Mouse (Mus musculus) heart, adult 2 months (tissue): ENCODE measurements around the gene Tle3. TPM values are rescaled to one million over a fixed set of nuclear protein-coding genes. Genes with fewer than 3 reads are reported as not detected.

Source experiments
- DNase-seq, 2 experiments: peaks; one replicate each; pipeline ENCODE4 v3.0.0; 2021
- H3K27ac ChIP-seq: fragments of 200-600 bp; 2 replicates; pipeline ENCODE4 v1.8.1; 2022
- H3K27me3 ChIP-seq: fragments of 200-500 bp; 2 replicates; pipeline ENCODE4 v1.6.1; 2012; ENCODE audit warnings: mild to moderate bottlenecking, low read length, inconsistent platforms, mixed read lengths; ENCODE audit not compliant: control insufficient read depth, insufficient read depth
- H3K36me3 ChIP-seq: fragments of 200-500 bp; 2 replicates; pipeline ENCODE4 v1.6.1; 2012; ENCODE audit warnings: low read length, inconsistent platforms; ENCODE audit not compliant: control insufficient read depth, insufficient read depth
- H3K4me1 ChIP-seq: fragments of 200-500 bp; 2 replicates; pipeline ENCODE4 v1.6.1; 2011; ENCODE audit warnings: low read length; ENCODE audit not compliant: control insufficient read depth, insufficient read depth
- H3K4me3 ChIP-seq: fragments of 200-600 bp; 2 replicates; pipeline ENCODE4 v1.8.1; 2022
- H3K79me2 ChIP-seq: fragments of 200-500 bp; replicated peaks from 2 replicates; pipeline ENCODE4 v1.6.1; 2012; ENCODE audit warnings: mild to moderate bottlenecking, inconsistent platforms, low read length, moderate library complexity, mixed read lengths; ENCODE audit not compliant: control insufficient read depth, insufficient read depth
- H3K9ac ChIP-seq: fragments of 200-500 bp; 2 replicates; pipeline ENCODE4 v1.6.1; 2012; ENCODE audit warnings: low read depth, mild to moderate bottlenecking, control low read depth, inconsistent platforms, low read length, mixed read lengths
- CTCF ChIP-seq: fragments of 200-600 bp; IDR thresholded peaks from 2 replicates; pipeline ENCODE4 v1.8.1; 2022; ENCODE audit warnings: antibody characterized with exemption, mild to moderate bottlenecking, moderate library complexity
- EP300 ChIP-seq: fragments of 200-500 bp; IDR thresholded peaks from 2 replicates; pipeline ENCODE4 v1.6.1; 2011; ENCODE audit warnings: low read depth, low read length, control low read depth; ENCODE audit not compliant: insufficient read depth
- POLR2A ChIP-seq: fragments of 200-500 bp; IDR thresholded peaks from 2 replicates; pipeline ENCODE4 v1.6.1; 2011; ENCODE audit warnings: mild to moderate bottlenecking, low read depth, low read length, control low read depth; ENCODE audit not compliant: insufficient read depth
- WGBS: fragments of 180-500 bp; shearing (Covaris S2); methylation state at CpG from one replicate; pipeline ENCODE4 v1.1.7; 2018; 5-methylcytosine and 5-hydroxymethylcytosine counted together
- intact Hi-C: fragments of 180-260 bp; cut with DNase I; formaldehyde crosslinking; loops from one replicate; pipeline ENCODE4 v1.15.1; 2025
- polyA plus RNA-seq: library from polyadenylated mRNA; depleted of rRNA; stranded (reverse); fragments of >200 nt; gene quantifications from 2 replicates; pipeline ENCODE4 v1.2.3, GENCODE M21; 2012
- total RNA-seq, 2 experiments: library from RNA; stranded (reverse); gene quantifications; 2 replicates each; pipeline ENCODE4 v1.2.3; 2021

The Tle3 gene
- total and polyA plus RNA-seq, 3 experiments: 16.5 to 16.8 (median 16.6) TPM

GRCm38 (mm10) chr9:61413665-61414456 is 41.7 kb downstream of the Tle3 start:
- Histone ChIP-seq H3K36me3 (no peaks in the 10 kb centered on the region), H3K9ac (no peak overlapping the region), H3K4me3 (no peak overlapping the region), H3K4me1 (no peaks in the 10 kb centered on the region), H3K27me3 (no peaks in the 10 kb centered on the region), H3K79me2 (no peaks in the 10 kb centered on the region), H3K27ac (no peak overlapping the region)
- intact Hi-C loops: no loop called here
- DNase-seq: no peak
- WGBS: 76% methylated on average over 14 of the region's 14 CpGs
- no peak for TF ChIP-seq CTCF

- Histone ChIP-seq H3K79me2 (no peaks in the 10 kb centered on the region), H3K36me3 (no peaks in the 10 kb centered on the region), H3K27me3 (no peaks in the 10 kb centered on the region), H3K9ac (no peak overlapping the region), H3K27ac (no peak overlapping the region), H3K4me3 (no peak overlapping the region), H3K4me1 (no peaks in the 10 kb centered on the region)
- DNase-seq: no peak
- intact Hi-C loops: no loop called here
- no peak for TF ChIP-seq EP300
- TF ChIP-seq POLR2A: no peak
- TF ChIP-seq CTCF: no peak
- 63% methylated on average over 9 of the region's 9 CpGs for WGBS
These were observed 44.4 kb downstream of the Tle3 start for GRCm38 (mm10) chr9:61416571-61416970.

GRCm38 (mm10) chr9:61421626-61422025 is 49.5 kb downstream of the Tle3 start:
- Histone ChIP-seq H3K27ac (no peak overlapping the region), H3K79me2 (no peaks in the 10 kb centered on the region), H3K4me3 (no peak overlapping the region), H3K4me1 (no peaks in the 10 kb centered on the region), H3K9ac (no peak overlapping the region), H3K36me3 (no peaks in the 10 kb centered on the region), H3K27me3 (no peaks in the 10 kb centered on the region)
- 72% methylated on average over 3 of the region's 3 CpGs for WGBS
- intact Hi-C loops: no loop called here
- DNase-seq: no peak
- TF ChIP-seq POLR2A (no peak), CTCF (no peak), EP300 (no peak)

GRCm38 (mm10) chr9:61424245-61424644 is 52.1 kb downstream of the Tle3 start:
- H3K27me3 ChIP-seq: no peaks in the 10 kb centered on the region
- no peaks in the 10 kb centered on the region for H3K36me3 ChIP-seq
- intact Hi-C loops: no loop called here
- no peak for DNase-seq
- H3K27ac ChIP-seq: no peak overlapping the region
- WGBS: 45% methylated on average over 3 of the region's 3 CpGs
- H3K9ac ChIP-seq: no peak overlapping the region
- no peak overlapping the region for H3K4me3 ChIP-seq
- TF ChIP-seq CTCF: no peak
- TF ChIP-seq POLR2A: no peak
- no peak for TF ChIP-seq EP300
- H3K79me2 ChIP-seq: no peaks in the 10 kb centered on the region
- H3K4me1 ChIP-seq: no peaks in the 10 kb centered on the region

- no peak overlapping the region for H3K4me3 ChIP-seq
- intact Hi-C loops: no loop called here
- DNase-seq: no peak
- 78% methylated on average over 7 of the region's 7 CpGs for WGBS
- H3K9ac ChIP-seq: no peak overlapping the region
- no peaks in the 10 kb centered on the region for H3K36me3 ChIP-seq
- H3K27ac ChIP-seq: no peak overlapping the region
- no peaks in the 10 kb centered on the region for H3K79me2 ChIP-seq
- no peaks in the 10 kb centered on the region for H3K4me1 ChIP-seq
- TF ChIP-seq POLR2A (no peak), CTCF (no peak), EP300 (no peak)
- H3K27me3 ChIP-seq: no peaks in the 10 kb centered on the region
These were observed 54.3 kb downstream of the Tle3 start for GRCm38 (mm10) chr9:61426493-61426892.

GRCm38 (mm10) chr9:61427051-61427450 is 54.9 kb downstream of the Tle3 start:
- no peak for TF ChIP-seq POLR2A
- TF ChIP-seq EP300: no peak
- TF ChIP-seq CTCF: no peak
- no peaks in the 10 kb centered on the region for H3K4me1 ChIP-seq
- no peak overlapping the region for H3K4me3 ChIP-seq
- intact Hi-C loops: no loop called here
- H3K27me3 ChIP-seq: no peaks in the 10 kb centered on the region
- H3K27ac ChIP-seq: no peak overlapping the region
- no peaks in the 10 kb centered on the region for H3K79me2 ChIP-seq
- DNase-seq: no peak
- no peak overlapping the region for H3K9ac ChIP-seq
- 68% methylated on average over 6 of the region's 6 CpGs for WGBS
- H3K36me3 ChIP-seq: no peaks in the 10 kb centered on the region
